Mouse (Mus musculus): ENCODE data around the gene Pgm2.
A peak's percentile ranks its signal among the peaks of the same experiment; 100 is the strongest.

The Pgm2 gene

GRCm38 (mm10) chr5:64092748-64093292 lies at the start of gene Pgm2:
Gene Pgm2 (plus strand): TSS chr5:64092950.
- DNase-seq (ENCODE audit: low spot score in 2 of 2): peak; percentile 57 to 64

- DNase-seq (ENCODE audit: low spot score in 2 of 2): no peak
Measured at GRCm38 (mm10) chr5:64043694-64044453, 48.9 kb upstream of the Pgm2 start.

GRCm38 (mm10) chr5:64044790-64045189 lies 48.0 kb upstream of the Pgm2 start:
- no peak for DNase-seq (ENCODE audit: low spot score in 2 of 2)

GRCm38 (mm10) chr5:64045502-64045901 lies 47.2 kb upstream of the Pgm2 start:
- DNase-seq (ENCODE audit: low spot score in 2 of 2): no peak

- no peak for DNase-seq (ENCODE audit: low spot score in 2 of 2)
Measured at GRCm38 (mm10) chr5:64046995-64047394, 45.8 kb upstream of the Pgm2 start.

- no peak for DNase-seq (ENCODE audit: low spot score in 2 of 2)
Measured at GRCm38 (mm10) chr5:64047921-64048320, 44.8 kb upstream of the Pgm2 start.

- no peak for DNase-seq (ENCODE audit: low spot score in 2 of 2)
Measured at GRCm38 (mm10) chr5:64048605-64049004, 44.1 kb upstream of the Pgm2 start.

- DNase-seq (ENCODE audit: low spot score in 2 of 2): no peak
Measured at GRCm38 (mm10) chr5:64049256-64049655, 43.5 kb upstream of the Pgm2 start.

GRCm38 (mm10) chr5:64053010-64053409 lies 39.7 kb upstream of the Pgm2 start:
- DNase-seq (ENCODE audit: low spot score in 2 of 2): no peak

GRCm38 (mm10) chr5:64056210-64056609 lies 36.5 kb upstream of the Pgm2 start:
- DNase-seq (ENCODE audit: low spot score in 2 of 2): no peak

- DNase-seq (ENCODE audit: low spot score in 2 of 2): no peak
Measured at GRCm38 (mm10) chr5:64060881-64061280, 31.9 kb upstream of the Pgm2 start.

- DNase-seq (ENCODE audit: low spot score in 2 of 2): no peak
Measured at GRCm38 (mm10) chr5:64061643-64062042, 31.1 kb upstream of the Pgm2 start.

- DNase-seq (ENCODE audit: low spot score in 2 of 2): no peak
Measured at GRCm38 (mm10) chr5:64062882-64063621, 29.7 kb upstream of the Pgm2 start.

GRCm38 (mm10) chr5:64063622-64064355 lies 29.0 kb upstream of the Pgm2 start:
- DNase-seq (ENCODE audit: low spot score in 2 of 2): no peak

GRCm38 (mm10) chr5:64064401-64064800 lies 28.3 kb upstream of the Pgm2 start:
- DNase-seq (ENCODE audit: low spot score in 2 of 2): no peak

- DNase-seq (ENCODE audit: low spot score in 2 of 2): no peak
Measured at GRCm38 (mm10) chr5:64065497-64066046, 27.2 kb upstream of the Pgm2 start.

GRCm38 (mm10) chr5:64066159-64066558 lies 26.6 kb upstream of the Pgm2 start:
- DNase-seq (ENCODE audit: low spot score in 2 of 2): no peak

- DNase-seq (ENCODE audit: low spot score in 2 of 2): no peak
Measured at GRCm38 (mm10) chr5:64067576-64067975, 25.2 kb upstream of the Pgm2 start.

GRCm38 (mm10) chr5:64070081-64070673 lies 22.6 kb upstream of the Pgm2 start:
- no peak for DNase-seq (ENCODE audit: low spot score in 2 of 2)

- DNase-seq (ENCODE audit: low spot score in 2 of 2): no peak
Measured at GRCm38 (mm10) chr5:64070742-64071476, 21.8 kb upstream of the Pgm2 start.

- no peak for DNase-seq (ENCODE audit: low spot score in 2 of 2)
Measured at GRCm38 (mm10) chr5:64074455-64074854, 18.3 kb upstream of the Pgm2 start.
